Mouse (Mus musculus): ENCODE measurements around the gene Stau1. TPM values are rescaled to one million over a fixed set of nuclear protein-coding genes. Genes with fewer than 3 reads are reported as not detected.
A peak's percentile ranks its signal among the peaks of the same experiment; 100 is the strongest.

The Stau1 gene
- polyA plus RNA-seq, 1 experiment from 2014 or later = 44.8 TPM

GRCm38 (mm10) chr2:166923971-166924370 lies 72.1 kb downstream of the Stau1 start:
- no peak for DNase-seq (ENCODE audit: low spot score)

GRCm38 (mm10) chr2:166910536-166910935 lies 85.6 kb downstream of the Stau1 start:
- no peak for DNase-seq (ENCODE audit: low spot score)

GRCm38 (mm10) chr2:166909729-166910128 lies 86.4 kb downstream of the Stau1 start:
- no peak for DNase-seq (ENCODE audit: low spot score)

GRCm38 (mm10) chr2:166906523-166907182 lies 89.4 kb downstream of the Stau1 start:
- peak; percentile 14 for DNase-seq (ENCODE audit: low spot score)

- DNase-seq (ENCODE audit: low spot score) = peak; percentile 98
Measured at GRCm38 (mm10) chr2:166905711-166906522, 90.2 kb downstream of the Stau1 start, which contains the start of gene Cse1l. Gene Cse1l (plus strand): TSS chr2:166906040.

- DNase-seq (ENCODE audit: low spot score) = no peak
Measured at GRCm38 (mm10) chr2:166903719-166904282, 92.3 kb downstream of the Stau1 start.

- DNase-seq (ENCODE audit: low spot score) = no peak
Measured at GRCm38 (mm10) chr2:166900792-166901505, 95.2 kb downstream of the Stau1 start.

- no peak for DNase-seq (ENCODE audit: low spot score)
Measured at GRCm38 (mm10) chr2:166899746-166900145, 96.4 kb downstream of the Stau1 start.

- no peak for DNase-seq (ENCODE audit: low spot score)
Measured at GRCm38 (mm10) chr2:166899161-166899560, 96.9 kb downstream of the Stau1 start.

Other genes with a start within 250 kb of the Stau1 start
- gene Trp53rkb, start 203.8 kb downstream of the Stau1 start, polyA plus RNA-seq (2015; fragmentation: Nextera tagmentation; extraction: Ambion mirVana) = 9.3 and 9.4 TPM in 2 replicates
- gene Arfgef2, start 190.7 kb downstream of the Stau1 start, polyA plus RNA-seq (2015; fragmentation: Nextera tagmentation; extraction: Ambion mirVana) = 5.6 and 6.2 TPM in 2 replicates
- 76.2 and 85.0 TPM in 2 replicates for gene Cse1l, start 90.3 kb downstream of the Stau1 start, polyA plus RNA-seq (2015; fragmentation: Nextera tagmentation; extraction: Ambion mirVana)
- 51.6 and 56.4 TPM in 2 replicates for gene Ddx27, start 18.9 kb upstream of the Stau1 start, polyA plus RNA-seq (2015; fragmentation: Nextera tagmentation; extraction: Ambion mirVana)
- 10.5 TPM in 2 replicates for gene Znfx1, start 66.7 kb upstream of the Stau1 start, polyA plus RNA-seq (2015; fragmentation: Nextera tagmentation; extraction: Ambion mirVana)
- 0.36 and 0.55 TPM in 2 replicates for gene Kcnb1, start 193.9 kb upstream of the Stau1 start, polyA plus RNA-seq (2015; fragmentation: Nextera tagmentation; extraction: Ambion mirVana)
- gene Ptgis, start 244.3 kb upstream of the Stau1 start, polyA plus RNA-seq (2015; fragmentation: Nextera tagmentation; extraction: Ambion mirVana) = 1.7 and 2.2 TPM in 2 replicates

All from thymus, postnatal 0 days (tissue).